Mouse (Mus musculus): Measurements from ENCODE around the gene Lrp10.

The Lrp10 gene

GRCm38 (mm10) chr14:54463959-54464292 lies at the start of gene Lrp10:
Lrp10 (plus strand) TSS chr14:54464137.
- DNase-seq (ENCODE audit: low spot score) = peak; percentile 83

- no peak for DNase-seq (ENCODE audit: low spot score)
Observed at GRCm38 (mm10) chr14:54415241-54416020, 48.5 kb upstream of the Lrp10 start.

GRCm38 (mm10) chr14:54416229-54416775 lies 47.6 kb upstream of the Lrp10 start:
- no peak for DNase-seq (ENCODE audit: low spot score)

GRCm38 (mm10) chr14:54416830-54417229 lies 47.1 kb upstream of the Lrp10 start:
- DNase-seq (ENCODE audit: low spot score) = no peak

GRCm38 (mm10) chr14:54417623-54418081 lies 46.3 kb upstream of the Lrp10 start, which contains the start of gene Slc7a7:
Slc7a7 (minus strand) TSS chr14:54417780.
- no peak for DNase-seq (ENCODE audit: low spot score)

- DNase-seq (ENCODE audit: low spot score) = no peak
Observed at GRCm38 (mm10) chr14:54421014-54421413, 42.9 kb upstream of the Lrp10 start.

GRCm38 (mm10) chr14:54423406-54423805 lies 40.5 kb upstream of the Lrp10 start:
- no peak for DNase-seq (ENCODE audit: low spot score)

- DNase-seq (ENCODE audit: low spot score) = no peak
Observed at GRCm38 (mm10) chr14:54424634-54425033, 39.3 kb upstream of the Lrp10 start.

- DNase-seq (ENCODE audit: low spot score) = no peak
Observed at GRCm38 (mm10) chr14:54425540-54425939, 38.4 kb upstream of the Lrp10 start.

GRCm38 (mm10) chr14:54426003-54426688 lies 37.8 kb upstream of the Lrp10 start:
- DNase-seq (ENCODE audit: low spot score) = no peak

GRCm38 (mm10) chr14:54426689-54427398 lies 37.1 kb upstream of the Lrp10 start, which contains the start of gene Mrpl52:
Mrpl52 (plus strand) TSS chr14:54426909.
- DNase-seq (ENCODE audit: low spot score) = peak; percentile 93

- DNase-seq (ENCODE audit: low spot score) = no peak
Observed at GRCm38 (mm10) chr14:54427696-54428095, 36.2 kb upstream of the Lrp10 start.

- DNase-seq (ENCODE audit: low spot score) = no peak
Observed at GRCm38 (mm10) chr14:54428421-54428820, 35.5 kb upstream of the Lrp10 start.

GRCm38 (mm10) chr14:54429332-54430093 lies 34.4 kb upstream of the Lrp10 start:
- DNase-seq (ENCODE audit: low spot score) = no peak

GRCm38 (mm10) chr14:54430406-54431145 lies 33.4 kb upstream of the Lrp10 start:
- no peak for DNase-seq (ENCODE audit: low spot score)

- no peak for DNase-seq (ENCODE audit: low spot score)
Observed at GRCm38 (mm10) chr14:54431334-54432077, 32.4 kb upstream of the Lrp10 start, which contains the start of gene Mmp14. Mmp14 (plus strand) TSS chr14:54431612.

GRCm38 (mm10) chr14:54432078-54432836 lies 31.7 kb upstream of the Lrp10 start:
- DNase-seq (ENCODE audit: low spot score) = no peak

GRCm38 (mm10) chr14:54432837-54433830 lies 30.8 kb upstream of the Lrp10 start:
- DNase-seq (ENCODE audit: low spot score) = no peak
